Mouse (Mus musculus) left cerebral cortex, postnatal 36 days (tissue): ENCODE measurements around the gene Gm6993. TPM values are rescaled to one million over a fixed set of nuclear protein-coding genes. Genes with fewer than 3 reads are reported as not detected.

Source experiments
- DNase-seq, 2 experiments: peaks; one replicate each; pipeline ENCODE4 v3.0.0; 2021 to 2022; ENCODE audit warnings: low spot score in 2 of 2, mixed read lengths in 1 of 2
- intact Hi-C: fragments of 180-260 bp; cut with DNase I; formaldehyde crosslinking; loops from one replicate; pipeline ENCODE4 v1.15.1; 2025
- total RNA-seq, 2 experiments: library from RNA; stranded (reverse); gene quantifications; 2 replicates each; pipeline ENCODE4 v1.2.3; 2021

Gene Gm6993
- total RNA-seq, 2 experiments from 2014 or later = not detected

GRCm38 (mm10) chr12:31239031-31239583 is 1.5 kb upstream of the Gm6993 start:
- intact Hi-C loops = no loop called here
- DNase-seq = no peak

DNA sequence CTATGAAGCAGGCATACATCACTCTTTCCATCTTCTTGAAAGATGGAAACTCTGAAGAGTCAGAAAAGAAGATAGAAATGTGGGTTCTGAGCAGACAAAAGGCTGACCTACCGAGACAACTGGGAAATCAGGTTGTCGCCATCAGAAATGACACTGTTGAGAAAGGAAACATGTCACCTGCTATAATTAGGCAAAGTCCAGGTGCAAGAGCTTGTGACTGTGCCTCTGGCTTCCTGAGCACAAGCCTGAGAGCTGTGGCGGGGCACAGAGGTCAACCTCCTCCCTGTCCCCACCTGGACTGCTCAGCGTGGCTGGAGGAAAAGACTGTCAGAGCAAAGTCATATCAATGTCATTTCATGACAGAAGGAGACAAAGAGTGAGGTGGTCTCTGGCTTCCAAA is 772 bp upstream of the Gm6993 start:
- intact Hi-C loops = no loop called here

GRCm38 (mm10) chr12:31241595-31242342 is 1.2 kb downstream of the Gm6993 start:
- no peak for DNase-seq
- intact Hi-C loops = no loop called here

More for the DNA sequence above, 772 bp upstream of the Gm6993 start:
- DNase-seq = no peak

- DNase-seq = no peak
- intact Hi-C loops = no loop called here
Observed at GRCm38 (mm10) chr12:31244001-31244400, 3.4 kb downstream of the Gm6993 start.

GRCm38 (mm10) chr12:31244691-31245090 is 4.1 kb downstream of the Gm6993 start:
- DNase-seq = no peak
- intact Hi-C loops = no loop called here

GRCm38 (mm10) chr12:31246153-31246552 is 5.6 kb downstream of the Gm6993 start:
- intact Hi-C loops = no loop called here

DNA sequence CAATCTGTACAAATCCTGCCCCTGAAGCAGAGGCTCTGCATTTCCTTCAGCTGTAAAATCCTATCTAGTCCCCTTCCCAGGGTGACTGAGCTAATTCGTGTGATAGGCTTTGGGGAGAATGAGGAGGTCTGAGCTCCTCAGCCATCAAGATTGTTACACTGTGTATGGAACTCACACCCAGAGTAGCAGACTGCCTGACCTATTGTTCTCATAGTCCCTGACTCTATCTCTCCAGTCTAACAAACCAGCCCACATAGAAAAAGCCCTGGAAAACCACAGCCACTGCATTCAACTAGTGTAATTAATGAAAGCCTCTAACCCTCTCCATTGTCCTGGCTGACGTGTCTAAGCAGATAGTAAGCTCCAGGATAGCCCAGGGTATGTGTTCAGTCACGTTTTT is 6.0 kb downstream of the Gm6993 start:
- no peak for DNase-seq
- intact Hi-C loops = no loop called here

More at GRCm38 (mm10) chr12:31246153-31246552, 5.6 kb downstream of the Gm6993 start:
- DNase-seq = no peak

DNA sequence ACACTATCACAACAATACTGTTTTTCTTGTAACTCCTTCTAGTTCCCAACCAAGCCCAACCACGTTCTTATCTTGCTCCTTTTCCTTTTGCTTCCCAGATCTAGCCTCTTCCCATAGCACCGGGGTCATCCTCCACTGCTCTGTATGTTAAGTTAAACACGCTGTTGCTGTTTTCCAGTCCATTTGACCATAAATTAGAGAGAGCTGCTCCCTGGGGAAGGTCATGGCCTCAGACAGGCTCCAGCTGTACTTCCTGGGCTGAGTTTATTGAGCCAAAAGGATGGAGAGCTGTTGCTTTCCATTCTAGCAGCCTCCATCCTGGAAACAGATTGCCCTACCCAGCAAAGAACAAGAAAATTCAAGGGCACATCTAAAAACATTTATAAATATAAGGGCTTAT is 7.6 kb downstream of the Gm6993 start:
- DNase-seq = no peak
- intact Hi-C loops = no loop called here

- intact Hi-C loops = no loop called here
- DNase-seq = no peak
Observed at GRCm38 (mm10) chr12:31248681-31249080, 8.1 kb downstream of the Gm6993 start.

DNA sequence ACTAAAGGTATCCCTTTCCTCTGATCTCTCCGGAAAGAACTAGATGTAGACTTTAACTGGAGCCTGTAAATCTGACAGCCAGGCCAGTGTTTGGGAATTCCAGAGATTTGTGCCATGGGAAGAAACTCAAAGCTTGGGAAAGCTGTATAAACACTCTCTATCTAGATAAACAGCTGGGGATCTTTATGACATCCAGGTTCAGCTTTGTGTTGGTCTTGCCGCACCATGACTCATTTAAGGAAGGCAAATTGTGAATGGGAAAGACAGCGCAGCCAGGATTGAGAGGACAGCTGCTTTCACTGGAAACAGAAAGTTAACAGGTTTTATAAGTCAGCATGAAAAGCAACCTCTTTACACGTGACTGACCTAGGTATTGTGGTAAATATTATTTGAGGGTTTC is 11.7 kb downstream of the Gm6993 start:
- intact Hi-C loops = no loop called here
- no peak for DNase-seq

DNA sequence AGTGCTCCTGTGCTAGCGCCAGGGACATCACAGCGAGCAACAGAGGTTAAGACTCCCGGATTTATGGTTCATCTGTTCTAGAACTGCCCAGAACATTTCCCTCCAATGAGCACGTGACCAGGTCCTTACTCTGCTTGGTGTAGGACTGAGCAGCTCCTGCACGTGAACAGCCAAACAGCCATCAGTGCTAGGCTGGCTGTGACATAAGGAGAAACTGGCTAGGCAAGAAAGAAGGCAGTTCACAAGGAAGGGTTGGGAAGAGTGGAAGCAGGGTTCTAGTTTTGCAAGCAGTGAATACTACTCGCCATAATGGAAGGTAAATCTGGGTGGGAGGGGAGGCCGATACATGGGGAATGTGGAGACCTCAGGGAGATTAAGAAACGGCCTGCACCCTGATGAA is 14.4 kb downstream of the Gm6993 start:
- intact Hi-C loops = no loop called here

DNA sequence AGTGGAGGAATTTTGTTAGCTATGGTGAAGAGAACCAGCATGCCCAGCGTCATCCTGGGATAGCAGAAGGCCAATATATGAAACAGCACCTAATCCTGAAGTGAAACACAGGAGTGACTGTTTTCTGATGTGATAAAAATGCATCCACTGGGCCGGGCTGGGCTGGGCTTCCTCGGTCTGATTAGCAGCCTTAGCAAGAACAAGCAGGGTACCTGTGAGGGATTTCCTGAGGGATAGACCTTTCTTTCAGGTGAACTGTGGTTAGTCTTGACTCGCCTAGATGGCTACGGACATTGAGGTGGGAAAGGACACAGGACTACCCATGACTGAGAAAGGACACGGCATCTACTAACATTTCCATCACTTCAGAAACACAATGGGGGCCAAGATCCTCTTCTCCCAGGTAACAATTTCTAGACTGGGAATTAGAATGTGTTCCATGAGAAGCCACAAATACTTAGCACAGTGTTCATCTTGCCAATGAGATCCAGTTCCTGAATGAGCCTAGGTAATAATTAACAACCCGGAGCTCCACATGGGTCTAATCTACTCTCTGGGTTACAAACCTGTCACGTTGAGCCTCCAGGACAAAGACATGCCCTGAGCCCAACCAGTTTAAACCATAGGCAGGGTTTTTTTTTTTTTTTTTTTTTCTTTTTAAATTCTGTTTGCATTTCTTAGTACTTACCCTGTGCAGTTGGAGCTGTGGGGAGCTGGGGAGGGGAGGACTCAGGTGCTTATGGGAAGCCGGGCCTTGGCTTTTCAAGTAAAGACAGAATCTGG is 15.7 kb downstream of the Gm6993 start:
- DNase-seq = no peak
- intact Hi-C loops = no loop called here

More for the DNA sequence above, 14.4 kb downstream of the Gm6993 start:
- no peak for DNase-seq

- intact Hi-C loops = no loop called here
- no peak for DNase-seq
Observed at GRCm38 (mm10) chr12:31261882-31262281, 21.3 kb downstream of the Gm6993 start.

- intact Hi-C loops = no loop called here
- no peak for DNase-seq
Observed at GRCm38 (mm10) chr12:31263921-31264320, 23.4 kb downstream of the Gm6993 start.

DNA sequence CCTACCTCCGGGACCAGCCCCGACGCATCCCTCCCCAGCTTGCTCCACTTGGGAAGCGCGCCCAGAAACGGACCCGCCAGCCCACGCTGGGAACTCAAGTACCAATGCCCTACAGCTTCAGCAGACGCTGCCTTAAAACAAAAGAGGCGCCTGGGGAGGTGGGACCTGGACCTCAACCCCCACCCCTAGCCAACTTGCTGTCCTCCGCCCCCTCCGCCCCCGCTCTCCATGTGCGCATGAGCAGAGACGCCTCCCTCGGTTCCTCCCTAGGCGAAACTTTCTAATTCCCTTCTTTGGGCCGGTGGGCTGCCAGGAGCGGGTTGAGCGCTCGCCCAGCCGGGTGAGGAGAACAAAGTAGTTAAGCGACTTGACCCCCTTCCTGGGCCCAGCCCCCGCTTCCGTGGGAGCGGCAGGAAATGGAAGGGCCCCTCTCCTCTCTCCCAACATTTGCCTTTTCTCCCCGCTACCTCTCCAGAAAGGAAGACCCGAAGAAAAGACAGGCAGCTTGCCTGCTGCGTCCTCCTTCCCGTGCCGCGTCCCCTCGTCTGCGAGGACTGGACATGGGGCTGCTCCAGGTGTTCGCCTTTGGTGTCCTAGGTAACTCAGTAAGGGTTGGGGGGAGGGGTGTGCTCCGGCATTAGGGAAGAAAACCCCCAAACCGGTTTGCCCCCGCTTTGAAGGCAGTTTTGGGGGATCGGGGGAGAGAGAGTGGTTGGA is 24.6 kb downstream of the Gm6993 start, which contains the start of gene Lamb1:
Gene Lamb1, plus strand, starts transcription at position 230 of the 717 bp plus-strand sequence.
- DNase-seq = peak; percentile 34 to 40
- intact Hi-C loops = loop anchor here (5.0 kb wide), 1 partner anchor 98 kb away; no protein-coding TSS in a partner anchor

DNA sequence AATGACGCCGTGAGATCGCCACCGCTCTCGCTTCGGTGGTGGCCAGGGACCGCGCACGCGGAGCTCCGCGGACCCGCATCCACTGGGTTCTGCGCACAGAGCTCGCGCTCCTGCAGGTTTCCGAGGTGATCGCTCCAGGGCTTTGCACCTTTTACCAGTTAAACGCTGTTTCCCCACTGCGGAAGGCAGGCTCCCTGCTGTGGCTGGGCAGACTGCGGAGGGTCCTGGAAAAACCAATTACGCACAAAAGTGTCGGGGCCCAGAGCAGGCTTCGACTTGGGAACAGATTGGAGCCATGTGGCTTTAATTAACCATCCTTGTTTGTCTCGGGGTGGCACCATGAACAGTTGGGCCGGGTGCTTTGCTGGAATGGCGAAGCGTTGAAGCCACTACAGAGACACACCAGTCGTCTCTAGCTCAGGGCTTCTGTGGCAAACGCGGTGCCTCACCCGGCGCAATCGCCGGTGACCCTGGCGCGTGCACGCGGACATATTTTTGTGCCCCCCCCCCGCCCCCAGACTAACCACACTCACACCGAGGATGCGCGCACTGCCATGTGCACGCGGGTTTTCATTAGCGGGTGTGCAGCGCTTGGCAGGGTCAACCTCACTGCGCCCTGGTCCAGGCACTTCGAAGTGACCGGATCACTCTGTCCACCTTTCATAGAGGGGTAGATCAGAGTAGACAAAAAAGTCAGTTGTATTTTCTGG is 25.3 kb downstream of the Gm6993 start:
- DNase-seq = peak; percentile 37 to 42
- intact Hi-C loops = loop anchor here (5.0 kb wide), 1 partner anchor 99 kb away; no protein-coding TSS in a partner anchor

- intact Hi-C loops = loop anchor here (5.0 kb wide), 1 partner anchor 99 kb away; no protein-coding TSS in a partner anchor
- DNase-seq = no peak
Observed at GRCm38 (mm10) chr12:31266686-31267085, 26.1 kb downstream of the Gm6993 start.

DNA sequence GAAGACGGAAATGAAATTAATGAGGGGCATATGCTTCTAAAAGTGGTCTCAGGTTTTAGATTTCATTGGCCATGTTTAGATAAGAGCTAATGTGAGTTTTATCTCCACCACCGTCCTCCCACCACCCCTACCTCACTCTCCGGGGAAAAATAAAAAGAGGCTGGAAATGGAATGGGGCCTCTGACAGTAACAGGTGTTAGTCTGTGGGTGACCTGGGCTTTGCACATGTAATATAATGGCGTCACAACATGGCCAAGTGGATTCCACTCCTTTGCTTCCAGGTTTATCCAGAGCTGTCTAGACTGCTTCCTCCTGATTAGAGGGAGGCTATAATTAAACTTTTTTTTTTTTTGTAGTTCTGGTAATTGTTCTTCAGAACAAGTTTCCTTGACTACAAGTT is 26.8 kb downstream of the Gm6993 start:
- DNase-seq = no peak
- intact Hi-C loops = loop anchor here (5.0 kb wide), 1 partner anchor 100 kb away; no protein-coding TSS in a partner anchor

DNA sequence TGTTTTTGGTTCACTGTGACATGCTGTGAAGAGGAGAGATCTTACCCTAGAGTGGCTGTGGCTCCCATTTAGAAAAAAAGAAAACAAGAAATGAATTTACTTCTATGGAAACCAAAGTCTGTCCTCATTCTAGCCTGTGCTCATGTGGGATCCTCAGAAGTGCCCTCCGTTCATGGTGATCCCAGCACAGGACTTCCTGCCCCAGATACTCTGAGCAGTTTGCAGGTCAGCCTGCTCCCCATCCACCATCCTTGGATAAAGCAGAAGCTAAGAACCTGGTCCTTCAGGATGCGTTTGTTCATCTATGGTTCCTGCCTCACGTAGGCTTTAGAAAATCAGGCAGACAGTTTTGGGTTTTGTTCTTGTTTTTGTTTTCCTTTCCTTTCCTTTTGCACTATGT is 27.7 kb downstream of the Gm6993 start:
- intact Hi-C loops = loop anchor here (5.0 kb wide), 1 partner anchor 101 kb away; no protein-coding TSS in a partner anchor
- DNase-seq = no peak
